Mouse (Mus musculus) lung, postnatal 0 days (tissue): ENCODE data around the gene Wdr24. TPM values are rescaled to one million over a fixed set of nuclear protein-coding genes. Genes with fewer than 3 reads are reported as not detected.

Experiments used
- ATAC-seq: fragments of 200-750 bp; cut with Nextera tagmentation; 2 replicates; pipeline ENCODE4 v1.8.0; 2017; ENCODE audit warnings: moderate library complexity
- DNase-seq: peaks from one replicate; pipeline ENCODE4 v3.0.0-alpha.2; 2016; ENCODE audit warnings: low spot score
- H3K27ac ChIP-seq: fragments of 300-500 bp; sonication (generic); 2 replicates; pipeline ENCODE4 v1.5.1; 2014; ENCODE audit warnings: antibody characterized with exemption, mild to moderate bottlenecking, low read length, mixed read lengths
- H3K27me3 ChIP-seq: fragments of 300-500 bp; sonication (generic); replicated peaks from 2 replicates; pipeline ENCODE4 v1.6.1; 2014; ENCODE audit warnings: low read length, mixed read lengths; ENCODE audit not compliant: insufficient read depth
- H3K36me3 ChIP-seq: fragments of 300-500 bp; sonication (generic); 2 replicates; pipeline ENCODE4 v1.6.1; 2014; ENCODE audit warnings: low read length, mixed read lengths; ENCODE audit not compliant: insufficient read depth
- H3K4me1 ChIP-seq: fragments of 300-500 bp; sonication (generic); 2 replicates; pipeline ENCODE4 v1.6.1; 2014; ENCODE audit warnings: antibody characterized with exemption, low read depth, low read length, mixed read lengths; ENCODE audit not compliant: insufficient read depth
- H3K4me2 ChIP-seq: fragments of 300-500 bp; sonication (generic); replicated peaks from 2 replicates; pipeline ENCODE4 v1.6.1; 2014; ENCODE audit warnings: low read depth, mild to moderate bottlenecking, low read length, moderate library complexity, mixed read lengths
- H3K4me3 ChIP-seq: fragments of 300-500 bp; sonication (generic); 2 replicates; pipeline ENCODE4 v1.5.1; 2014; ENCODE audit warnings: low read depth, low read length
- H3K9ac ChIP-seq: fragments of 300-500 bp; sonication (generic); replicated peaks from 2 replicates; pipeline ENCODE4 v1.6.1; 2014; ENCODE audit warnings: low read depth, mild to moderate bottlenecking
- H3K9me3 ChIP-seq: fragments of 300-500 bp; sonication (generic); 2 replicates; pipeline ENCODE4 v1.6.1; 2016; ENCODE audit warnings: low read length, mixed read lengths
- CTCF ChIP-seq: IDR thresholded peaks from 2 replicates; pipeline ENCODE4 v1.5.1; 2016; ENCODE audit warnings: antibody characterized with exemption, mild to moderate bottlenecking
- EP300 ChIP-seq: IDR thresholded peaks from 2 replicates; pipeline ENCODE4 v1.6.1; 2016; ENCODE audit warnings: antibody characterized with exemption, mild to moderate bottlenecking, control low read depth
- WGBS: fragments of 180-500 bp; shearing (Covaris S2); extraction: QIAGEN DNeasy Blood & Tissue Kit; methylation state at CpG from one replicate; pipeline ENCODE4 v1.1.7; 2014; 5-methylcytosine and 5-hydroxymethylcytosine counted together
- polyA plus RNA-seq: library from polyadenylated mRNA; unstranded; fragments of >200 nt; fragmentation: Nextera tagmentation; extraction: Ambion mirVana; gene quantifications from 2 replicates; pipeline ENCODE4 v1.2.1, GENCODE M21; 2015

Gene Wdr24
- polyA plus RNA-seq, 1 experiment from 2014 or later, result 14.9 TPM

GRCm38 (mm10) chr17:25833961-25834594 is 10.7 kb downstream of the Wdr24 start:
- Histone ChIP-seq H3K4me1 (peaks cover 45% of the 10 kb centered on the region), H3K36me3 (0 out of 2 replicates have a peak, but pooled peaks cover 5% of the 10 kb centered on the region), H3K4me2 (peak overlapping the region; percentile 84), H3K9me3 (no peaks in the 10 kb centered on the region), H3K27me3 (no peaks in the 10 kb centered on the region), H3K4me3 (peak overlapping the region; percentile 55), H3K27ac (peak overlapping the region; percentile 98), H3K9ac (peak overlapping the region; percentile 55; the same call in 1 of the 2 replicates)
- 19% methylated on average over 5 of the region's 6 CpGs for WGBS
- ATAC-seq, result no peak
- TF ChIP-seq EP300 (no peak), CTCF (no peak)
- DNase-seq, result peak; percentile 31

GRCm38 (mm10) chr17:25834595-25835222 is 11.3 kb downstream of the Wdr24 start:
- Histone ChIP-seq H3K4me3 (peak overlapping the region; percentile 55; the same call in 1 of the 2 replicates), H3K36me3 (0 out of 2 replicates have a peak, but pooled peaks cover 5% of the 10 kb centered on the region), H3K9me3 (no peaks in the 10 kb centered on the region), H3K27me3 (no peaks in the 10 kb centered on the region), H3K9ac (0 out of 2 replicates have a peak overlapping the region, but pooled peaks have one; percentile 13), H3K4me1 (peaks cover 39% of the 10 kb centered on the region), H3K4me2 (peak overlapping the region; percentile 84), H3K27ac (peak overlapping the region; percentile 98; the same call in 1 of the 2 replicates)
- ATAC-seq (no peak), DNase-seq (no peak)
- WGBS, result 79% methylated on average over 12 of the region's 12 CpGs
- TF ChIP-seq EP300 (no peak), CTCF (no peak)

GRCm38 (mm10) chr17:25835301-25835700 is 11.9 kb downstream of the Wdr24 start:
- WGBS, result 94% methylated on average over 7 of the region's 7 CpGs
- Histone ChIP-seq H3K4me2 (0 out of 2 replicates have a peak overlapping the region, but pooled peaks have one; percentile 84), H3K4me3 (no peak overlapping the region), H3K27me3 (no peaks in the 10 kb centered on the region), H3K4me1 (peaks cover 39% of the 10 kb centered on the region), H3K9me3 (no peaks in the 10 kb centered on the region), H3K9ac (no peak overlapping the region), H3K36me3 (peaks cover 6% of the 10 kb centered on the region; the same call in 1 of the 2 replicates), H3K27ac (no peak overlapping the region)
- ATAC-seq (no peak), DNase-seq (no peak)
- TF ChIP-seq EP300 (no peak), CTCF (no peak)

GRCm38 (mm10) chr17:25835816-25836215 is 12.4 kb downstream of the Wdr24 start:
- H3K4me2 ChIP-seq, result no peak overlapping the region
- WGBS, result 84% methylated on average over 16 of the region's 16 CpGs
- TF ChIP-seq CTCF, result no peak
- no peak for TF ChIP-seq EP300
- no peak overlapping the region for H3K27ac ChIP-seq
- no peaks in the 10 kb centered on the region for H3K9me3 ChIP-seq
- no peak overlapping the region for H3K9ac ChIP-seq
- ATAC-seq (no peak), DNase-seq (no peak)
- H3K36me3 ChIP-seq, result peaks cover 6% of the 10 kb centered on the region; the same call in 1 of the 2 replicates
- no peaks in the 10 kb centered on the region for H3K27me3 ChIP-seq
- peaks cover 39% of the 10 kb centered on the region for H3K4me1 ChIP-seq
- H3K4me3 ChIP-seq, result no peak overlapping the region

- ATAC-seq (no peak), DNase-seq (no peak)
- Histone ChIP-seq H3K4me1 (peaks cover 33% of the 10 kb centered on the region), H3K36me3 (peaks cover 5% of the 10 kb centered on the region; the same call in 1 of the 2 replicates), H3K4me3 (peak overlapping the region; percentile 31; the same call in 1 of the 2 replicates), H3K4me2 (peak overlapping the region; percentile 68), H3K9ac (no peak overlapping the region), H3K9me3 (no peaks in the 10 kb centered on the region), H3K27ac (no peak overlapping the region), H3K27me3 (no peaks in the 10 kb centered on the region)
- 26% methylated on average over 20 of the region's 23 CpGs for WGBS
- TF ChIP-seq EP300 (no peak), CTCF (no peak)
Measured at GRCm38 (mm10) chr17:25836397-25837075, 13.1 kb downstream of the Wdr24 start.

GRCm38 (mm10) chr17:25837076-25837410 is 13.6 kb downstream of the Wdr24 start, which contains the start of gene Rhbdl1:
Gene Rhbdl1, minus strand, starts transcription at chr17:25837295.
- Histone ChIP-seq H3K9me3 (no peaks in the 10 kb centered on the region), H3K4me1 (peaks cover 28% of the 10 kb centered on the region), H3K27ac (no peak within 1 kb of the TSS), H3K9ac (no peak within 1 kb of the TSS), H3K27me3 (no peaks in the 10 kb centered on the region), H3K4me2 (peak within 1 kb of the TSS; percentile 68), H3K4me3 (peak within 1 kb of the TSS; percentile 31; the same call in 1 of the 2 replicates), H3K36me3 (peaks cover 8% of the 10 kb centered on the region; the same call in 1 of the 2 replicates)
- WGBS, result under 1% methylated on average over 22 of the region's 29 CpGs
- TF ChIP-seq EP300 (no peak), CTCF (no peak)
- DNase-seq, result peak; percentile 62
- no peak for ATAC-seq
